Mouse (Mus musculus) lung, embryonic 16.5 days (tissue): ENCODE measurements at regions not wholly inside any gene's neighbourhood (a gene's known extent, or its start where the extent isn't known, plus 50 kb on each side); places are given as distances from the start of the nearest gene placed in this dataset.
A peak's percentile ranks its signal among the peaks of the same experiment; 100 is the strongest.

ENCODE experiments used
- ATAC-seq: fragments of 200-750 bp; cut with Nextera tagmentation; 2 replicates; pipeline ENCODE4 v1.8.0; 2017; ENCODE audit warnings: low read depth, mild to moderate bottlenecking, moderate library complexity
- H3K27ac ChIP-seq: fragments of 300-500 bp; sonication (generic); 2 replicates; pipeline ENCODE4 v1.5.1; 2014; ENCODE audit warnings: mild to moderate bottlenecking, control low read depth, low read length
- H3K27me3 ChIP-seq: fragments of 300-500 bp; sonication (generic); 2 replicates; pipeline ENCODE4 v1.6.1; 2014; ENCODE audit warnings: low read depth, low read length, mixed read lengths; ENCODE audit not compliant: control insufficient read depth, insufficient read depth
- H3K36me3 ChIP-seq: fragments of 300-500 bp; sonication (generic); 2 replicates; pipeline ENCODE4 v1.6.1; 2014; ENCODE audit warnings: low read length; ENCODE audit not compliant: control insufficient read depth, insufficient read depth
- H3K4me1 ChIP-seq: fragments of 300-500 bp; sonication (generic); replicated peaks from 2 replicates; pipeline ENCODE4 v1.6.1; 2014; ENCODE audit warnings: low read length, mixed read lengths; ENCODE audit not compliant: control insufficient read depth, insufficient read depth
- H3K4me2 ChIP-seq: fragments of 300-500 bp; sonication (generic); 2 replicates; pipeline ENCODE4 v1.6.1; 2014; ENCODE audit warnings: low read depth, low read length, control low read depth
- H3K4me3 ChIP-seq: fragments of 300-500 bp; sonication (generic); 2 replicates; pipeline ENCODE4 v1.5.1; 2014; ENCODE audit warnings: mild to moderate bottlenecking, low read length, control low read depth
- H3K9ac ChIP-seq: fragments of 300-500 bp; sonication (generic); 2 replicates; pipeline ENCODE4 v1.6.1; 2014; ENCODE audit warnings: low read length, control low read depth
- H3K9me3 ChIP-seq: fragments of 300-500 bp; sonication (generic); 2 replicates; pipeline ENCODE4 v1.6.1; 2016; ENCODE audit warnings: low read length; ENCODE audit not compliant: control insufficient read depth
- WGBS: fragments of 180-500 bp; shearing (Covaris S2); extraction: QIAGEN DNeasy Blood & Tissue Kit; methylation state at CpG from one replicate; pipeline ENCODE4 v1.1.7; 2014; 5-methylcytosine and 5-hydroxymethylcytosine counted together

DNA sequence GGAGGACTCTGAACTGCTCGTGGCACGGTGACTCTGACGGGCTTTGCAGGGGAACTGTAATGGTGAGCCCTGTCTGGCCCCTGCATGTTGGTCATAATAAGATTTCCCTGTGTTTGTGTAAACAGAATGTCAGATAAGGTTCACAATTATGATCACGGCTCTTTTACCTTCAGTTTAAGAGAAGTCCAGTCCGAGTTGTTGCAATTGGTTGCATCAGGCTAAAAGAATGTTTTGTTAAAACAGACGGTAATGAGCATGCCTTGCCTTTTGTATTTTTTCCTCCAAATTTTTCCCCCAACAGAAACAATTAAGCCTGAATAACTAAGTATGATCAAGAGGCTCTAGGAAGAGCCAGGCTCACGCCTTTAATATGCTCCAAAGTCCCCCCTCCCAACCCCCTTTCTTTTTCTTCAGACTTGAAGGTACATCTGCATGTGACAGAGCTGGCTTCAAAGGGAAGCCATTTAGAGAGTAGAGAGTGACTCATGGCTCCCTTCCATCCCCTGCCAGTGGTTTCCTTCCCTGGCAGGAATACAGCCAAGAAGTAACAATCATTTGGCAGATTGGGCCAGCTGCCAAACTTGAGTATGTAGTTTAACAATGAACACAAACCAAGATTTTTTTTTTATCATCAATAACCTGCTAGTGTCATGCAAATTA is 93.3 kb upstream of the Meis1 start:
- no peaks in the 10 kb centered on the region for H3K9me3 ChIP-seq
- ATAC-seq = peak; percentile 74
- H3K4me2 ChIP-seq = no peak overlapping the region
- no peak overlapping the region for H3K9ac ChIP-seq
- peak overlapping the region; percentile 55 for H3K27ac ChIP-seq
- H3K4me1 ChIP-seq = peaks cover 3% of the 10 kb centered on the region; the same call in 1 of the 2 replicates
- H3K27me3 ChIP-seq = no peaks in the 10 kb centered on the region
- no peak overlapping the region for H3K4me3 ChIP-seq
- 21% methylated on average over 7 of the region's 7 CpGs for WGBS
- no peaks in the 10 kb centered on the region for H3K36me3 ChIP-seq

DNA sequence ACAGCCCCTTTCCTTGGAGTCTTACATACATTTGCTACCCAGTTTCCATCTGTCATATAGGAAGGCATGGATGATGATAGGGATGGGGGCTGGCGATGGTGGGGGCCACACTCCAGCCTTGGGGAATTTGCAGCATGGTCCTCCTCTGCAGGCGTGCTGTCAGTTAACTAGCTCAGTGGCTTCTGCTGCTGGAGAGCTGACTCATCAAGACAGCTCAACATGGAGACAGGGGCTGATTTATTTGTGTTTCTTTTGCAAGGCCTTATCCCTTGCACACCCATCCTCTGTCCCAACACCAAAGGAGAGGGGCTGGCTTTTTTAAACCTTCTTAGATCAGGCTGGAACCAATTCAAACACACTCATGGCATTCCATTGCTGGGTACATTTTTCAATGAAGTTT is 98.3 kb upstream of the Meis1 start:
- Histone ChIP-seq H3K9ac (no peak overlapping the region), H3K27ac (no peak overlapping the region), H3K9me3 (no peaks in the 10 kb centered on the region), H3K4me1 (peaks cover 3% of the 10 kb centered on the region; the same call in 1 of the 2 replicates), H3K4me2 (no peak overlapping the region), H3K36me3 (no peaks in the 10 kb centered on the region), H3K4me3 (no peak overlapping the region), H3K27me3 (no peaks in the 10 kb centered on the region)
- ATAC-seq = no peak
- WGBS = 70% methylated on average over 2 of the region's 2 CpGs

DNA sequence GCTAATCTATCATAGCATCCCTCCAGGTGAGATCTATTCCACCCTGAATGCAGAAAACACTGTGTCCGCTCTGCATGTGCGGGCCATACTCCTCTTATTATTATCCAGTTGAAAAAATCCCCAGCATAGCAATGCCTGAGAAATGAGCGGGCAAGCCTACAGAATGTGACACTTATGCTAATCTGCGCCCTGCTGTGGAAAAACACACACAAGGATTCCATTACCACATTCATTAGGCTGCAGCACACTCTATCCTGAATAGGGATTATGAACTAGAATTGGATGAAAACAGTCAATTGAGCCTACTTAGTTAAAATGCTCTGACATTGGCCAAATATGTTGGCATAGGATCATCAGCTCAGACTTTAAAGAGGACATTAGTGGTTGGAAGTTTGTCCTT is 99.5 kb upstream of the Meis1 start:
- no peak for ATAC-seq
- Histone ChIP-seq H3K27me3 (no peaks in the 10 kb centered on the region), H3K4me1 (peaks cover 3% of the 10 kb centered on the region; the same call in 1 of the 2 replicates), H3K4me2 (no peak overlapping the region), H3K9me3 (no peaks in the 10 kb centered on the region), H3K36me3 (no peaks in the 10 kb centered on the region), H3K4me3 (no peak overlapping the region), H3K27ac (no peak overlapping the region), H3K9ac (no peak overlapping the region)
- 80% methylated on average over 4 of the region's 4 CpGs for WGBS

GRCm38 (mm10) chr11:19119927-19120827 is 101.4 kb upstream of the Meis1 start:
- WGBS = 46% methylated on average over 8 of the region's 8 CpGs
- H3K27ac ChIP-seq = peak overlapping the region; percentile 45
- H3K4me1 ChIP-seq = peaks cover 3% of the 10 kb centered on the region; the same call in 1 of the 2 replicates
- H3K27me3 ChIP-seq = no peaks in the 10 kb centered on the region
- no peaks in the 10 kb centered on the region for H3K36me3 ChIP-seq
- no peak overlapping the region for H3K4me2 ChIP-seq
- H3K9ac ChIP-seq = no peak overlapping the region
- peak; percentile 94 for ATAC-seq
- no peak overlapping the region for H3K4me3 ChIP-seq
- H3K9me3 ChIP-seq = no peaks in the 10 kb centered on the region

- H3K27ac ChIP-seq = peak overlapping the region; percentile 45
- no peaks in the 10 kb centered on the region for H3K9me3 ChIP-seq
- H3K4me1 ChIP-seq = peaks cover 3% of the 10 kb centered on the region; the same call in 1 of the 2 replicates
- WGBS = 48% methylated on average over 3 of the region's 3 CpGs
- no peaks in the 10 kb centered on the region for H3K27me3 ChIP-seq
- H3K4me3 ChIP-seq = no peak overlapping the region
- ATAC-seq = peak; percentile 75
- H3K9ac ChIP-seq = no peak overlapping the region
- H3K36me3 ChIP-seq = no peaks in the 10 kb centered on the region
- H3K4me2 ChIP-seq = no peak overlapping the region
These were observed 102.1 kb upstream of the Meis1 start for GRCm38 (mm10) chr11:19120871-19121270.

DNA sequence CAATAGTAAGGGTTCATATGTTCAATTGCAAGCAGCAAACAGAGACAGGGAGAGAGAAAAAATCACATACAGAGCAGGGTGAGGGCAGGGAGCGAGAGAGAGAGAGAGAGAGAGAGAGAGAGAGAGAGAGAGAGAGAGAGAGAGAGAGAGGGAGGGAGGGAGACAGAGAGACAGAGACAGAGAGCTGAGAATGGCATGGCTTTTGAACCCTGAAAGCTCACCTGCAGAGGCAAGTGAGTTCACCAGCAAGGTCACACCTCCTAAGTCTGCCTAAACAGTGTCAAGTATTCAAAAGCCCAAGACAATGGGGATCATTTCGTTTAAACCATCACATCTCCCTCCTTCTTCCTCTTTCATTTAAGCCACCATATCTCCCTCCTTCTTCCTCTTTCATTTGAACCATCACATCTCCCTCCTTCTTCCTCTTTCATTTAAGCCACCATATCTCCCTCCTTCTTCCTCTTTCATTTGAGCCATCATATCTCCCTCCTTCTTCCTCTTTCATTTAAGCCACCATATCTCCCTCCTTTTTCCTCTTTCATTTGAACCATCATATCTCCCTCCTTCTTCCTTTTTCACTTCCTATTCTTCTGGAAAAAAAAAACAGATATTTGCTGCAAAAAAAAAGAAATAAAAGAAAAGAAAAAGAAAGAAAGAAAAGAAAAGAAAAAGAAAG is 116.7 kb upstream of the Meis1 start:
- H3K27me3 ChIP-seq = no peaks in the 10 kb centered on the region
- H3K4me2 ChIP-seq = no peak overlapping the region
- H3K9ac ChIP-seq = no peak overlapping the region
- no peaks in the 10 kb centered on the region for H3K36me3 ChIP-seq
- H3K4me1 ChIP-seq = 0 out of 2 replicates have a peak, but pooled peaks cover 4% of the 10 kb centered on the region
- H3K4me3 ChIP-seq = no peak overlapping the region
- no peak overlapping the region for H3K27ac ChIP-seq
- 61% methylated on average over 2 of the region's 2 CpGs for WGBS
- no peak for ATAC-seq
- no peaks in the 10 kb centered on the region for H3K9me3 ChIP-seq

DNA sequence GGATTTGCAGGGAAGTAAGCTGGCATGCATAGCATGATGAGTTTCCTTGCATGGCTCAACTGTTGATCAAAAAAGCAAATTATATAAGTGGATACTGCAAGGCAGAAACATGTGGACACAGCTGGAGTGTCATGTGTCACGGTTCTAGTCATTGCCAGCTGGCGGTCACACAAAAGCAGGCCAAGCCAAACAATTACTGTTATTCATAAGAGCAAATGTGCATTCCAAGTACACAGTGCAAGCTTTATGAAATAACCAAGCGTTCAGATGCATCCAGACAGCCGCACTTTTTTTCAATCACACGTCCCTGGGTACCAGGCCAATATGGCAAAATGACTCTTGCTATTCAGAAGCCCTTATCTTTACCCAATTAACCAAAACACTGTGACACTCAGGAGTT is 119.6 kb upstream of the Meis1 start:
- 39% methylated on average over 5 of the region's 5 CpGs for WGBS

DNA sequence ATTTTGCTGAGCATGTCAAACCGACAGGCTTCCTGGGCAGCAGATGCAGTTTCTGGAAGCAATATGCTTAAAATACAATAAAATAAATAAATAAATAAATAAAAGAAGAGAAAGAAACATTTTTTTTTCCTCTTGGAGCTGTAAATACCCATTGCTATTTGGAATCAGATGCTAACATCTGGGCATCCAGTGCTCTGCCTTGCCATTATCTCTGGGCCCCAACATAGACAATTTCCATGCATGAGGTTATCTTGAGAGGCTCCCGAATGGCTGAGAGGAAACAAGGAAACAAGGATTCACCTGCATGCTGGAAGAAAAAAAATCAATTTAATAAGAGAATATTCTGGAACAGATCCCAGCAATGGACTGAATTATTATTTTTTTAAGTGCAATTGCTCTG is 120.0 kb upstream of the Meis1 start:
- no peak overlapping the region for H3K9ac ChIP-seq
- no peaks in the 10 kb centered on the region for H3K36me3 ChIP-seq
- H3K4me3 ChIP-seq = no peak overlapping the region
- no peaks in the 10 kb centered on the region for H3K9me3 ChIP-seq
- no peaks in the 10 kb centered on the region for H3K27me3 ChIP-seq
- 0 out of 2 replicates have a peak, but pooled peaks have one; percentile 4 for ATAC-seq
- no peak overlapping the region for H3K4me2 ChIP-seq
- WGBS = 62% methylated on average over 2 of the region's 2 CpGs
- H3K27ac ChIP-seq = peak overlapping the region; percentile 9; the same call in 1 of the 2 replicates
- H3K4me1 ChIP-seq = 0 out of 2 replicates have a peak, but pooled peaks cover 2% of the 10 kb centered on the region

More for the DNA sequence above, 119.6 kb upstream of the Meis1 start:
- Histone ChIP-seq H3K27ac (peak overlapping the region; percentile 9; the same call in 1 of the 2 replicates), H3K4me2 (no peak overlapping the region), H3K4me3 (no peak overlapping the region), H3K36me3 (no peaks in the 10 kb centered on the region), H3K4me1 (0 out of 2 replicates have a peak, but pooled peaks cover 2% of the 10 kb centered on the region), H3K9me3 (no peaks in the 10 kb centered on the region), H3K27me3 (no peaks in the 10 kb centered on the region), H3K9ac (no peak overlapping the region)
- ATAC-seq = peak; percentile 94
